Mouse (Mus musculus): ENCODE measurements around the gene St3gal6. TPM values are rescaled to one million over a fixed set of nuclear protein-coding genes. Genes with fewer than 3 reads are reported as not detected.
A peak's percentile ranks its signal among the peaks of the same experiment; 100 is the strongest.

St3gal6 gene
- polyA plus RNA-seq, 1 experiment from 2014 or later: 8.3 TPM

- H3K4me3 ChIP-seq (replicated peaks; ENCODE audit: low read depth, low read length): no peak overlapping the region
- H3K4me1 ChIP-seq (ENCODE audit: control insufficient read depth, insufficient read depth, low read length): no peaks in the 10 kb centered on the region
- H3K9me3 ChIP-seq (ENCODE audit: control insufficient read depth, low read length): no peaks in the 10 kb centered on the region
- WGBS: 68% methylated on average over 2 of the region's 2 CpGs
- H3K27ac ChIP-seq (replicated peaks; ENCODE audit: low read depth, low read length): no peak overlapping the region
- no peaks in the 10 kb centered on the region for H3K36me3 ChIP-seq (ENCODE audit: control insufficient read depth, insufficient read depth, low read length)
- no peak overlapping the region for H3K4me2 ChIP-seq (ENCODE audit: low read length)
- H3K27me3 ChIP-seq (ENCODE audit: control insufficient read depth, insufficient read depth, low read length): no peaks in the 10 kb centered on the region
- ATAC-seq (ENCODE audit: low FRiP score, low TSS enrichment): no peak
- DNase-seq: no peak
- no peak overlapping the region for H3K9ac ChIP-seq (replicated peaks; ENCODE audit: low read length)
Measured at GRCm38 (mm10) chr16:58539011-58539410, 15.0 kb upstream of the St3gal6 start.

- 95% methylated on average over 2 of the region's 2 CpGs for WGBS
- no peak for ATAC-seq (ENCODE audit: low FRiP score, low TSS enrichment)
- Histone ChIP-seq H3K4me1 (ENCODE audit: control insufficient read depth, insufficient read depth, low read length) (no peaks in the 10 kb centered on the region), H3K4me3 (replicated peaks; ENCODE audit: low read depth, low read length) (no peak overlapping the region), H3K9me3 (ENCODE audit: control insufficient read depth, low read length) (no peaks in the 10 kb centered on the region), H3K27ac (replicated peaks; ENCODE audit: low read depth, low read length) (no peak overlapping the region), H3K27me3 (ENCODE audit: control insufficient read depth, insufficient read depth, low read length) (no peaks in the 10 kb centered on the region), H3K9ac (replicated peaks; ENCODE audit: low read length) (no peak overlapping the region), H3K4me2 (ENCODE audit: low read length) (no peak overlapping the region), H3K36me3 (ENCODE audit: control insufficient read depth, insufficient read depth, low read length) (no peaks in the 10 kb centered on the region)
- DNase-seq: no peak
Measured at GRCm38 (mm10) chr16:58536076-58536475, 12.0 kb upstream of the St3gal6 start.

- no peak for DNase-seq
- H3K4me1 ChIP-seq (ENCODE audit: control insufficient read depth, insufficient read depth, low read length): no peaks in the 10 kb centered on the region
Measured at GRCm38 (mm10) chr16:58535236-58535635, 11.2 kb upstream of the St3gal6 start.

GRCm38 (mm10) chr16:58534245-58535142 lies 10.5 kb upstream of the St3gal6 start:
- WGBS: 90% methylated on average over 7 of the region's 7 CpGs
- ATAC-seq (ENCODE audit: low FRiP score, low TSS enrichment) (no peak), DNase-seq (no peak)
- Histone ChIP-seq H3K4me1 (ENCODE audit: control insufficient read depth, insufficient read depth, low read length) (no peaks in the 10 kb centered on the region), H3K4me2 (ENCODE audit: low read length) (no peak overlapping the region), H3K9me3 (ENCODE audit: control insufficient read depth, low read length) (no peaks in the 10 kb centered on the region), H3K27ac (replicated peaks; ENCODE audit: low read depth, low read length) (no peak overlapping the region), H3K9ac (replicated peaks; ENCODE audit: low read length) (no peak overlapping the region), H3K36me3 (ENCODE audit: control insufficient read depth, insufficient read depth, low read length) (no peaks in the 10 kb centered on the region), H3K27me3 (ENCODE audit: control insufficient read depth, insufficient read depth, low read length) (no peaks in the 10 kb centered on the region), H3K4me3 (replicated peaks; ENCODE audit: low read depth, low read length) (no peak overlapping the region)

More at GRCm38 (mm10) chr16:58535236-58535635, 11.2 kb upstream of the St3gal6 start:
- Histone ChIP-seq H3K36me3 (ENCODE audit: control insufficient read depth, insufficient read depth, low read length) (no peaks in the 10 kb centered on the region), H3K4me2 (ENCODE audit: low read length) (no peak overlapping the region), H3K4me3 (replicated peaks; ENCODE audit: low read depth, low read length) (no peak overlapping the region), H3K9me3 (ENCODE audit: control insufficient read depth, low read length) (no peaks in the 10 kb centered on the region), H3K27ac (replicated peaks; ENCODE audit: low read depth, low read length) (no peak overlapping the region), H3K27me3 (ENCODE audit: control insufficient read depth, insufficient read depth, low read length) (no peaks in the 10 kb centered on the region), H3K9ac (replicated peaks; ENCODE audit: low read length) (no peak overlapping the region)
- 63% methylated on average over 5 of the region's 5 CpGs for WGBS
- no peak for ATAC-seq (ENCODE audit: low FRiP score, low TSS enrichment)

GRCm38 (mm10) chr16:58533742-58534141 lies 9.7 kb upstream of the St3gal6 start:
- DNase-seq (no peak), ATAC-seq (ENCODE audit: low FRiP score, low TSS enrichment) (no peak)
- Histone ChIP-seq H3K36me3 (ENCODE audit: control insufficient read depth, insufficient read depth, low read length) (no peaks in the 10 kb centered on the region), H3K4me2 (ENCODE audit: low read length) (no peak overlapping the region), H3K4me3 (replicated peaks; ENCODE audit: low read depth, low read length) (no peak overlapping the region), H3K9ac (replicated peaks; ENCODE audit: low read length) (no peak overlapping the region), H3K4me1 (ENCODE audit: control insufficient read depth, insufficient read depth, low read length) (no peaks in the 10 kb centered on the region), H3K27ac (replicated peaks; ENCODE audit: low read depth, low read length) (no peak overlapping the region), H3K27me3 (ENCODE audit: control insufficient read depth, insufficient read depth, low read length) (no peaks in the 10 kb centered on the region), H3K9me3 (ENCODE audit: control insufficient read depth, low read length) (no peaks in the 10 kb centered on the region)
- WGBS: 59% methylated on average over 5 of the region's 5 CpGs

- no peaks in the 10 kb centered on the region for H3K27me3 ChIP-seq (ENCODE audit: control insufficient read depth, insufficient read depth, low read length)
- no peaks in the 10 kb centered on the region for H3K9me3 ChIP-seq (ENCODE audit: control insufficient read depth, low read length)
- no peak overlapping the region for H3K27ac ChIP-seq (replicated peaks; ENCODE audit: low read depth, low read length)
- 41% methylated on average over 2 of the region's 2 CpGs for WGBS
- ATAC-seq (ENCODE audit: low FRiP score, low TSS enrichment) (no peak), DNase-seq (no peak)
- no peak overlapping the region for H3K4me3 ChIP-seq (replicated peaks; ENCODE audit: low read depth, low read length)
- H3K9ac ChIP-seq (replicated peaks; ENCODE audit: low read length): no peak overlapping the region
- no peaks in the 10 kb centered on the region for H3K4me1 ChIP-seq (ENCODE audit: control insufficient read depth, insufficient read depth, low read length)
- H3K36me3 ChIP-seq (ENCODE audit: control insufficient read depth, insufficient read depth, low read length): no peaks in the 10 kb centered on the region
- no peak overlapping the region for H3K4me2 ChIP-seq (ENCODE audit: low read length)
Measured at GRCm38 (mm10) chr16:58533254-58533653, 9.2 kb upstream of the St3gal6 start.

- Histone ChIP-seq H3K27me3 (ENCODE audit: control insufficient read depth, insufficient read depth, low read length) (no peaks in the 10 kb centered on the region), H3K4me1 (ENCODE audit: control insufficient read depth, insufficient read depth, low read length) (no peaks in the 10 kb centered on the region), H3K4me3 (replicated peaks; ENCODE audit: low read depth, low read length) (no peak overlapping the region), H3K9ac (replicated peaks; ENCODE audit: low read length) (no peak overlapping the region), H3K4me2 (ENCODE audit: low read length) (no peak overlapping the region), H3K27ac (replicated peaks; ENCODE audit: low read depth, low read length) (no peak overlapping the region), H3K9me3 (ENCODE audit: control insufficient read depth, low read length) (no peaks in the 10 kb centered on the region), H3K36me3 (ENCODE audit: control insufficient read depth, insufficient read depth, low read length) (no peaks in the 10 kb centered on the region)
- DNase-seq: no peak
- 11% methylated on average over 3 of the region's 3 CpGs for WGBS
- peak; percentile 72 for ATAC-seq (ENCODE audit: low FRiP score, low TSS enrichment)
Measured at GRCm38 (mm10) chr16:58532511-58532910, 8.5 kb upstream of the St3gal6 start.

GRCm38 (mm10) chr16:58527817-58528216 lies 3.8 kb upstream of the St3gal6 start:
- no peak for DNase-seq
- Histone ChIP-seq H3K36me3 (ENCODE audit: control insufficient read depth, insufficient read depth, low read length) (no peaks in the 10 kb centered on the region), H3K27me3 (ENCODE audit: control insufficient read depth, insufficient read depth, low read length) (no peaks in the 10 kb centered on the region), H3K4me3 (replicated peaks; ENCODE audit: low read depth, low read length) (no peak overlapping the region), H3K4me2 (ENCODE audit: low read length) (no peak overlapping the region), H3K4me1 (ENCODE audit: control insufficient read depth, insufficient read depth, low read length) (no peaks in the 10 kb centered on the region), H3K9me3 (ENCODE audit: control insufficient read depth, low read length) (peaks cover 9% of the 10 kb centered on the region), H3K9ac (replicated peaks; ENCODE audit: low read length) (no peak overlapping the region), H3K27ac (replicated peaks; ENCODE audit: low read depth, low read length) (no peak overlapping the region)
- no peak for ATAC-seq (ENCODE audit: low FRiP score, low TSS enrichment)
- 79% methylated on average over 5 of the region's 5 CpGs for whole genome bisulfite sequencing

- H3K36me3 ChIP-seq (ENCODE audit: control insufficient read depth, insufficient read depth, low read length): no peaks in the 10 kb centered on the region
- 86% methylated on average over 6 of the region's 6 CpGs for WGBS
- no peak for DNase-seq
- no peak overlapping the region for H3K27ac ChIP-seq (replicated peaks; ENCODE audit: low read depth, low read length)
- H3K27me3 ChIP-seq (ENCODE audit: control insufficient read depth, insufficient read depth, low read length): no peaks in the 10 kb centered on the region
- no peak for ATAC-seq (ENCODE audit: low FRiP score, low TSS enrichment)
- H3K4me2 ChIP-seq (ENCODE audit: low read length): no peak overlapping the region
- peaks cover 9% of the 10 kb centered on the region for H3K9me3 ChIP-seq (ENCODE audit: control insufficient read depth, low read length)
- no peak overlapping the region for H3K4me3 ChIP-seq (replicated peaks; ENCODE audit: low read depth, low read length)
- no peak overlapping the region for H3K9ac ChIP-seq (replicated peaks; ENCODE audit: low read length)
- H3K4me1 ChIP-seq (ENCODE audit: control insufficient read depth, insufficient read depth, low read length): no peaks in the 10 kb centered on the region
Measured at GRCm38 (mm10) chr16:58526729-58527128, 2.7 kb upstream of the St3gal6 start.
